9 mouse cellular contexts compared by ENCODE assay signal in the genomic region with DNA sequence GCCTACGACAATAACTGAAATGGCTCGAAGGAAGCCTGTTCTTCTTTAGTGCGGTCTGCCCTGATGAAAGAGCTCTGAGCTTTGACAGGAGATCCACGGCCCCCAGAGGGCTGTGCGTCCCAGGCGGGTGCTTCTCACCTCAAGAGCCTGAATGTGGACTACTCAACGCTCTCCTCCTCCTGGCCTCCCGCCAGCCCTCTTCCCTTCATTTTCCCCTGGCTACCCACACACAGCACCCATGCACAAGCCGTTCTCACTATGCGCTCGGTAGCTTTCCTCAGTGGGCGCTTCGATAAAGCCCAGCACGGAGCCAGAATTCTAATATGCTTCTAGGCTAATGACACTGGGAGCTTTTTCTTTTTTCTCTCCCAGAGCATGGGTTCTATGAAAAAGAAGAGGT. TPM values are rescaled to one million over a fixed set of nuclear protein-coding genes. Genes with fewer than 3 reads are reported as not detected.
DNase-seq lines count a peak whose midpoint lies in the region; ATAC-seq and TF ChIP-seq lines count a peak whose summit lies in the region.
"Had no signal": no experiment of that assay in that cellular context is flagged by ENCODE, and none has a peak within 500 bp of the region (broad histone marks: within the 10 kb centered on the region; RNA-seq: fewer than 3 reads in every experiment).

No protein-coding gene starts in this region.

- H3K9ac ChIP-seq in heart, embryonic 15.5 days = no peak overlapping the region
- H3K9ac ChIP-seq in heart, adult 2 months (ENCODE audit: low read depth, low read length) = no peak overlapping the region
- peak overlapping the region; percentile 35; the same call in 1 of the 2 replicates for H3K9ac ChIP-seq in stomach, postnatal 0 days (ENCODE audit: low read length)

- H3K4me2 ChIP-seq in heart, embryonic 15.5 days = 0 out of 2 replicates have a peak overlapping the region, but pooled peaks have one; percentile 2
- peak overlapping the region; percentile 14; the same call in 1 of the 2 replicates for H3K4me2 ChIP-seq in stomach, postnatal 0 days (replicated peaks; ENCODE audit: low read depth)

- ATAC-seq in heart, embryonic 15.5 days (replicated peaks; ENCODE audit: insufficient number of reproducible peaks, insufficient read depth, low FRiP score, low read depth) = no peak
- no peak for ATAC-seq in stomach, postnatal 0 days (ENCODE audit: low FRiP score, low TSS enrichment)

- no peak for TF ChIP-seq EP300 in heart, adult 2 months (IDR thresholded peaks at IDR 0.05; ENCODE audit: insufficient read depth, low read depth, low read length)
- TF ChIP-seq EP300 in stomach, postnatal 0 days (optimal IDR thresholded peaks at IDR 0.05) = no peak

- H3K79me2 ChIP-seq in heart, adult 2 months (replicated peaks; ENCODE audit: control insufficient read depth, insufficient read depth, low read length) = no peaks in the 10 kb centered on the region

- intact Hi-C loops in heart, adult 2 months (cut with DNase I) = no loop called here

- no peak for TF ChIP-seq CTCF in heart, adult 2 months (IDR thresholded peaks at IDR 0.05)
- no peak for TF ChIP-seq CTCF in layer of hippocampus, adult 2 months (conservative IDR thresholded peaks at IDR 0.05)
- TF ChIP-seq CTCF in stomach, postnatal 0 days (IDR thresholded peaks at IDR 0.05; ENCODE audit: low read depth) = no peak

- peaks cover 6% of the 10 kb centered on the region for H3K4me1 ChIP-seq in heart, embryonic 15.5 days (replicated peaks)
- peaks cover under 1% of the 10 kb centered on the region for H3K4me1 ChIP-seq in heart, adult 2 months (ENCODE audit: control insufficient read depth, insufficient read depth, low read length)
- H3K4me1 ChIP-seq in stomach, postnatal 0 days (replicated peaks; ENCODE audit: control insufficient read depth, insufficient read depth) = no peaks in the 10 kb centered on the region

- H3K4me3 ChIP-seq in heart, embryonic 15.5 days = no peak overlapping the region
- no peak overlapping the region for H3K4me3 ChIP-seq in heart, adult 2 months
- no peak overlapping the region for H3K4me3 ChIP-seq in layer of hippocampus, adult 2 months
- H3K4me3 ChIP-seq in stomach, postnatal 0 days (ENCODE audit: low read depth, low read length) = no peak overlapping the region

- TF ChIP-seq POLR2A in heart, adult 2 months (IDR thresholded peaks at IDR 0.05; ENCODE audit: insufficient read depth, low read depth, low read length) = no peak

- H3K27ac ChIP-seq in heart, embryonic 15.5 days = no peak overlapping the region
- H3K27ac ChIP-seq in heart, adult 2 months = no peak overlapping the region
- peak overlapping the region; percentile 75 for H3K27ac ChIP-seq in layer of hippocampus, adult 2 months
- H3K27ac ChIP-seq in stomach, postnatal 0 days (replicated peaks) = peak overlapping the region; percentile 69

- no peaks in the 10 kb centered on the region for H3K9me3 ChIP-seq in heart, embryonic 15.5 days (replicated peaks)
- no peaks in the 10 kb centered on the region for H3K9me3 ChIP-seq in stomach, postnatal 0 days (ENCODE audit: control insufficient read depth, low read length)

- no peaks in the 10 kb centered on the region for H3K36me3 ChIP-seq in heart, embryonic 15.5 days
- H3K36me3 ChIP-seq in heart, adult 2 months (ENCODE audit: control insufficient read depth, insufficient read depth, low read length) = no peaks in the 10 kb centered on the region
- H3K36me3 ChIP-seq in stomach, postnatal 0 days (ENCODE audit: control insufficient read depth, insufficient read depth, low read length) = no peaks in the 10 kb centered on the region

- H3K27me3 ChIP-seq in heart, embryonic 15.5 days = no peaks in the 10 kb centered on the region
- no peaks in the 10 kb centered on the region for H3K27me3 ChIP-seq in heart, adult 2 months (ENCODE audit: control insufficient read depth, insufficient read depth, low read length)
- H3K27me3 ChIP-seq in stomach, postnatal 0 days (ENCODE audit: control insufficient read depth, insufficient read depth, low read length) = no peaks in the 10 kb centered on the region

- no peak for DNase-seq in heart, adult 2 months
- peak; percentile 54 for DNase-seq in testis, postnatal 10 days (ENCODE audit: low spot score)
- DNase-seq in testis, postnatal 14 days (ENCODE audit: low spot score) = no peak
- DNase-seq in layer of hippocampus, adult 2 months (ENCODE audit: low spot score in 2 of 2) = peak in 1 of 2 experiments; percentile 39
- DNase-seq in stomach, postnatal 0 days (ENCODE audit: low spot score) = peak; percentile 41
- no peak for DNase-seq in c-Kit-positive CD71-positive TER-119-positive erythroid progenitor cells, embryonic 14.5 days (ENCODE audit: low spot score)
- DNase-seq in urinary bladder, postnatal 14 days (ENCODE audit: low spot score) = no peak
- DNase-seq: kidney, adult 9 months had no signal

- 45% methylated on average over 14 of the region's 14 CpGs for WGBS in heart, embryonic 15.5 days
- 72% methylated on average over 14 of the region's 14 CpGs for WGBS in heart, adult 2 months
- WGBS in stomach, postnatal 0 days = 53% methylated on average over 14 of the region's 14 CpGs

RNA-seq across cellular contexts. Expression of a gene that starts 14.9 kb away (rescaled TPM):
- polyA plus RNA-seq in heart, embryonic 15.5 days (2015; fragmentation: Nextera tagmentation; extraction: Ambion mirVana) = 3.5 and 5.5 TPM in 2 replicates
- total RNA-seq in heart, adult 2 months (2021) = 1 to 10 TPM; 5.1 to 5.3 TPM
- polyA plus RNA-seq in heart, adult 2 months (2012; rRNA removed) = 8.3 and 10.2 TPM in 2 replicates
- total RNA-seq in layer of hippocampus, adult 2 months (2021) = 10 to 100 TPM; 91.7 to 99.3 TPM
- polyA plus RNA-seq in stomach, postnatal 0 days (2015; fragmentation: Nextera tagmentation; extraction: Ambion mirVana) = 3.4 and 4.1 TPM in 2 replicates

RNA-seq across cellular contexts. Expression of a gene that starts 15.9 kb away (rescaled TPM):
- polyA plus RNA-seq in heart, embryonic 15.5 days (2015; fragmentation: Nextera tagmentation; extraction: Ambion mirVana) = 19.2 and 25.9 TPM in 2 replicates
- total RNA-seq in heart, adult 2 months (2021) = 10 to 100 TPM; 17.7 to 18.5 TPM
- 7.3 and 8.8 TPM in 2 replicates for polyA plus RNA-seq in heart, adult 2 months (2012; rRNA removed)
- 10 to 100 TPM; 32.0 to 36.8 TPM for total RNA-seq in layer of hippocampus, adult 2 months (2021)
- 22.3 and 22.5 TPM in 2 replicates for polyA plus RNA-seq in stomach, postnatal 0 days (2015; fragmentation: Nextera tagmentation; extraction: Ambion mirVana)

RNA-seq across cellular contexts. Expression of a gene that starts 43.6 kb away (rescaled TPM):
- polyA plus RNA-seq in heart, embryonic 15.5 days (2015; fragmentation: Nextera tagmentation; extraction: Ambion mirVana) = 10.0 and 11.4 TPM in 2 replicates
- 10 to 100 TPM; 17.8 to 19.5 TPM for total RNA-seq in heart, adult 2 months (2021)
- polyA plus RNA-seq in heart, adult 2 months (2012; rRNA removed) = 18.1 and 26.5 TPM in 2 replicates
- total RNA-seq in layer of hippocampus, adult 2 months (2021) = 10 to 100 TPM; 31.9 to 34.7 TPM
- 6.1 and 6.7 TPM in 2 replicates for polyA plus RNA-seq in stomach, postnatal 0 days (2015; fragmentation: Nextera tagmentation; extraction: Ambion mirVana)

RNA-seq across cellular contexts. Expression of a gene that starts 43.8 kb away (rescaled TPM):
- 18.7 and 22.6 TPM in 2 replicates for polyA plus RNA-seq in heart, embryonic 15.5 days (2015; fragmentation: Nextera tagmentation; extraction: Ambion mirVana)
- total RNA-seq in heart, adult 2 months (2021) = 10 to 100 TPM; 24.1 to 31.7 TPM
- 12.6 and 25.1 TPM in 2 replicates for polyA plus RNA-seq in heart, adult 2 months (2012; rRNA removed)
- 10 to 100 TPM; 85.2 to 96.3 TPM for total RNA-seq in layer of hippocampus, adult 2 months (2021)
- polyA plus RNA-seq in stomach, postnatal 0 days (2015; fragmentation: Nextera tagmentation; extraction: Ambion mirVana) = 8.0 and 9.7 TPM in 2 replicates

RNA-seq across cellular contexts. Expression of a gene that starts 51.3 kb away (rescaled TPM):
- polyA plus RNA-seq in heart, embryonic 15.5 days (2015; fragmentation: Nextera tagmentation; extraction: Ambion mirVana) = 3.0 and 3.7 TPM in 2 replicates
- total RNA-seq in heart, adult 2 months (2021) = 10 to 100 TPM in 1 of 2 experiments, 1 to 10 TPM in 1; 6.7 to 10.7 TPM
- polyA plus RNA-seq in heart, adult 2 months (2012; rRNA removed) = 5.4 and 6.9 TPM in 2 replicates
- 10 to 100 TPM; 31.3 to 32.8 TPM for total RNA-seq in layer of hippocampus, adult 2 months (2021)
- 2.5 and 2.6 TPM in 2 replicates for polyA plus RNA-seq in stomach, postnatal 0 days (2015; fragmentation: Nextera tagmentation; extraction: Ambion mirVana)

Comparison
In these comparisons a context has a peak if more than half of its experiments do, and no peak if none do; other contexts are left out.
1. DNase-seq: peak in testis, postnatal 10 days (single experiment) and stomach, postnatal 0 days (single experiment); none in heart, adult 2 months (0 of 2), testis, postnatal 14 days (single experiment), c-Kit-positive CD71-positive TER-119-positive erythroid progenitor cells, embryonic 14.5 days (single experiment) and urinary bladder, postnatal 14 days (single experiment).
2. H3K27ac ChIP-seq: peak in layer of hippocampus, adult 2 months (single experiment) and stomach, postnatal 0 days (single experiment); none in heart, embryonic 15.5 days (single experiment) and heart, adult 2 months (single experiment).